Comparison of ENCODE assay signal across 9 mouse cellular contexts in the genomic region with DNA sequence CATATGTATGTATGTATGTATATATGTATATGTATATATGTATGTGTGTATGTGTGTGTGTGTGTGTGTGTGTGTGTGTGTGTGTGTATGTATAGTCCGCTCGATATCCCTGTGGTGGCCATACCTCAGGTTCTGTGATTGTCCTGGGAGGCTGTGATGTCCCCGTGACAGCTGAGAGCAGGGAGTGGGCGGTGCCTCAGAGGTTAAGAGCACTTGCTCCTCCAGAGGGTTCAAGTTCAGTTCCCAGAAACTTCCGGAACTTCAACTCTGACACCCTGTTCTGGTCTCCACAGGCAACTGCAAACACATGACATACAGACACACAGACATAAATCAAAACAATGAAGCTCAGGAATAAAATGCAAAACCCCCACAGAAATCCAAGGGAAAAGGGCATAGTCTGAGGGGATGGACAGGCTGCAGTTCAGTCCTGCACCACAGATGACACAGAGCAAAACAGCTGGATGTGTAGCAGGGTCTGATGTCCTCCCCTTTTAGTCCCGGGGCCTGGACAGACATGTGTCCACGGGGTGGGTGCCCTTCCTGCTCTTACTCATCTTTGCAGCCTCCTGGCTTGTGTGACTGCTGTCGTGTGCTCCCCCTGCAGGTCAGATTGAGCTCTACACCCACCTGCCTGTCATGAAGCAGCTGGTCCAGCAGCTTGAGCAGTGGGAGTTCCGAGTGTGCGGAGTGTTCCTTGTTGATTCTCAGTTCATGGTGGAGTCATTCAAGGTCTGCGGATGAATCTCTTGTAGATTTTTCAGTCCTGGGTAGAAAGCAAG. TPM values are rescaled to one million over a fixed set of nuclear protein-coding genes. Genes with fewer than 3 reads are reported as not detected.
DNase-seq lines count a peak whose midpoint lies in the region; ATAC-seq lines count a peak whose summit lies in the region.
"Had no signal": no experiment of that assay in that cellular context is flagged by ENCODE, and none has a peak within 500 bp of the region (broad histone marks: within the 10 kb centered on the region; RNA-seq: fewer than 3 reads in every experiment).

No protein-coding gene starts in this region.

- no peak overlapping the region for H3K4me3 ChIP-seq in kidney, embryonic 16.5 days (ENCODE audit: low read length)
- H3K4me3 ChIP-seq in liver, embryonic 11.5 days (ENCODE audit: low read depth, low read length) = no peak overlapping the region
- H3K4me3 ChIP-seq in stomach, embryonic 14.5 days (ENCODE audit: low read depth, low read length) = no peak overlapping the region
- H3K4me3 ChIP-seq: embryonic facial prominence, embryonic 13.5 days had no signal

- 50% methylated on average over 11 of the region's 11 CpGs for WGBS in kidney, embryonic 16.5 days
- 62% methylated on average over 11 of the region's 11 CpGs for WGBS in liver, embryonic 11.5 days
- WGBS in stomach, embryonic 14.5 days = 54% methylated on average over 11 of the region's 11 CpGs

- H3K9ac ChIP-seq in kidney, embryonic 16.5 days (replicated peaks; ENCODE audit: low read length) = no peak overlapping the region
- no peak overlapping the region for H3K9ac ChIP-seq in liver, embryonic 11.5 days (ENCODE audit: low read depth, low read length)
- no peak overlapping the region for H3K9ac ChIP-seq in stomach, embryonic 14.5 days (replicated peaks; ENCODE audit: low read depth, low read length)
- H3K9ac ChIP-seq: embryonic facial prominence, embryonic 13.5 days had no signal

- no peaks in the 10 kb centered on the region for H3K27me3 ChIP-seq in kidney, embryonic 16.5 days (ENCODE audit: insufficient read depth, low read length)
- H3K27me3 ChIP-seq in liver, embryonic 11.5 days (replicated peaks; ENCODE audit: control insufficient read depth, insufficient read depth, low read length) = no peaks in the 10 kb centered on the region
- no peaks in the 10 kb centered on the region for H3K27me3 ChIP-seq in stomach, embryonic 14.5 days (ENCODE audit: control insufficient read depth, insufficient read depth, low read length)
- H3K27me3 ChIP-seq: embryonic facial prominence, embryonic 13.5 days had no signal

- no peak overlapping the region for H3K27ac ChIP-seq in kidney, embryonic 16.5 days (ENCODE audit: low read length)
- no peak overlapping the region for H3K27ac ChIP-seq in liver, embryonic 11.5 days (ENCODE audit: low read depth, low read length)
- H3K27ac ChIP-seq in stomach, embryonic 14.5 days (ENCODE audit: low read length) = no peak overlapping the region
- H3K27ac ChIP-seq: embryonic facial prominence, embryonic 13.5 days had no signal

- H3K9me3 ChIP-seq in kidney, embryonic 16.5 days (ENCODE audit: low read length) = no peaks in the 10 kb centered on the region
- no peaks in the 10 kb centered on the region for H3K9me3 ChIP-seq in liver, embryonic 11.5 days (ENCODE audit: control insufficient read depth, low read length)
- H3K9me3 ChIP-seq in stomach, embryonic 14.5 days (ENCODE audit: control insufficient read depth, low read depth, low read length) = no peaks in the 10 kb centered on the region
- H3K9me3 ChIP-seq: embryonic facial prominence, embryonic 13.5 days had no signal

- peak; percentile 71 for DNase-seq in A20 (ENCODE audit: low read depth, low spot score)
- DNase-seq in adrenal gland, adult 18-20 months (ENCODE audit: low spot score in 2 of 2) = peak; percentile 62 to 68
- DNase-seq in embryo, embryonic 11 days = peak; percentile 78
- peak; percentile 63 to 66 for DNase-seq in gastrocnemius, postnatal 36 days
- DNase-seq in liver, embryonic 11.5 days (ENCODE audit: low spot score) = peak; percentile 41

- peaks cover 40% of the 10 kb centered on the region for H3K36me3 ChIP-seq in kidney, embryonic 16.5 days (ENCODE audit: insufficient read depth, low read length)
- H3K36me3 ChIP-seq in liver, embryonic 11.5 days (ENCODE audit: control insufficient read depth, insufficient read depth, low read length) = peaks cover 31% of the 10 kb centered on the region
- peaks cover 34% of the 10 kb centered on the region for H3K36me3 ChIP-seq in stomach, embryonic 14.5 days (ENCODE audit: control insufficient read depth, insufficient read depth, low read length)

- no peaks in the 10 kb centered on the region for H3K4me1 ChIP-seq in kidney, embryonic 16.5 days (ENCODE audit: insufficient read depth, low read length)
- H3K4me1 ChIP-seq in liver, embryonic 11.5 days (replicated peaks; ENCODE audit: control insufficient read depth, insufficient read depth, low read length) = no peaks in the 10 kb centered on the region
- H3K4me1 ChIP-seq in stomach, embryonic 14.5 days (ENCODE audit: control insufficient read depth, insufficient read depth, low read length) = no peaks in the 10 kb centered on the region
- H3K4me1 ChIP-seq: embryonic facial prominence, embryonic 13.5 days had no signal

- ATAC-seq in kidney, embryonic 16.5 days (ENCODE audit: low FRiP score, low TSS enrichment) = peak; percentile 65; the same call in 1 of the 2 replicates
- ATAC-seq in liver, embryonic 11.5 days (replicated peaks; ENCODE audit: low FRiP score) = peak; percentile 64
- ATAC-seq in monocyte, adult 5-6 weeks (replicated peaks; ENCODE audit: insufficient number of reproducible peaks, low FRiP score, low TSS enrichment, poor library complexity, severe bottlenecking) = peak; percentile 95
- ATAC-seq in stomach, embryonic 14.5 days (ENCODE audit: insufficient number of reproducible peaks, insufficient read depth, low FRiP score, low read depth) = peak; percentile 61; the same call in 1 of the 2 replicates

- intact Hi-C loops in gastrocnemius, postnatal 36 days (cut with DNase I) = loop anchor here (5.0 kb wide), 1 partner anchor 247 kb away; no protein-coding TSS in a partner anchor

- H3K4me2 ChIP-seq in kidney, embryonic 16.5 days (replicated peaks; ENCODE audit: low read depth, low read length) = no peak overlapping the region
- no peak overlapping the region for H3K4me2 ChIP-seq in liver, embryonic 11.5 days
- no peak overlapping the region for H3K4me2 ChIP-seq in stomach, embryonic 14.5 days (replicated peaks; ENCODE audit: low read depth, low read length)
- H3K4me2 ChIP-seq: embryonic facial prominence, embryonic 13.5 days had no signal

RNA-seq across cellular contexts. Expression of a gene that starts 7.4 kb away (rescaled TPM):
- 10 to 100 TPM; 22.5 to 31.1 TPM for total RNA-seq in adrenal gland, adult 18-20 months (2021)
- 1 to 10 TPM; 4.2 to 6.5 TPM for total RNA-seq in gastrocnemius, postnatal 36 days (2021)
- 60.1 and 66.0 TPM in 2 replicates for polyA plus RNA-seq in kidney, embryonic 16.5 days (2015; fragmentation: Nextera tagmentation; extraction: Ambion mirVana)
- 50.7 and 52.1 TPM in 2 replicates for polyA plus RNA-seq in liver, embryonic 11.5 days (2014; fragmentation: Nextera tagmentation; extraction: Ambion mirVana)
- total RNA-seq in monocyte, adult 5-6 weeks (2017) = 2.2 to 7.9 TPM (median 5.5 TPM) in 3 replicates
- polyA plus RNA-seq in stomach, embryonic 14.5 days (2014; fragmentation: Nextera tagmentation; extraction: Ambion mirVana) = 62.9 and 64.7 TPM in 2 replicates

RNA-seq across cellular contexts. Expression of a gene that starts 7.9 kb away (rescaled TPM):
- 10 to 100 TPM; 29.7 to 34.9 TPM for total RNA-seq in adrenal gland, adult 18-20 months (2021)
- total RNA-seq in gastrocnemius, postnatal 36 days (2021) = 10 to 100 TPM; 22.4 to 23.8 TPM
- 72.8 and 78.0 TPM in 2 replicates for polyA plus RNA-seq in kidney, embryonic 16.5 days (2015; fragmentation: Nextera tagmentation; extraction: Ambion mirVana)
- polyA plus RNA-seq in liver, embryonic 11.5 days (2014; fragmentation: Nextera tagmentation; extraction: Ambion mirVana) = 112 and 114 TPM in 2 replicates
- 42.8 to 46.5 TPM (median 45.0 TPM) in 3 replicates for total RNA-seq in monocyte, adult 5-6 weeks (2017)
- 65.7 and 67.0 TPM in 2 replicates for polyA plus RNA-seq in stomach, embryonic 14.5 days (2014; fragmentation: Nextera tagmentation; extraction: Ambion mirVana)

RNA-seq across cellular contexts. Expression of a gene that starts 12.1 kb away (rescaled TPM):
- 100 to 1,000 TPM; 238 to 281 TPM for total RNA-seq in adrenal gland, adult 18-20 months (2021)
- 10 to 100 TPM; 47.2 to 51.2 TPM for total RNA-seq in gastrocnemius, postnatal 36 days (2021)
- polyA plus RNA-seq in kidney, embryonic 16.5 days (2015; fragmentation: Nextera tagmentation; extraction: Ambion mirVana) = 140 and 154 TPM in 2 replicates
- polyA plus RNA-seq in liver, embryonic 11.5 days (2014; fragmentation: Nextera tagmentation; extraction: Ambion mirVana) = 122 and 125 TPM in 2 replicates
- 945 to 1,364 TPM (median 1,320 TPM) in 3 replicates for total RNA-seq in monocyte, adult 5-6 weeks (2017)
- polyA plus RNA-seq in stomach, embryonic 14.5 days (2014; fragmentation: Nextera tagmentation; extraction: Ambion mirVana) = 43.4 and 49.9 TPM in 2 replicates

RNA-seq across cellular contexts. Expression of a gene that starts 25.4 kb away (rescaled TPM):
- total RNA-seq in adrenal gland, adult 18-20 months (2021) = 100 to 1,000 TPM; 150 to 156 TPM
- total RNA-seq in gastrocnemius, postnatal 36 days (2021) = 10 to 100 TPM; 36.2 to 41.3 TPM
- 220 and 234 TPM in 2 replicates for polyA plus RNA-seq in kidney, embryonic 16.5 days (2015; fragmentation: Nextera tagmentation; extraction: Ambion mirVana)
- 204 and 211 TPM in 2 replicates for polyA plus RNA-seq in liver, embryonic 11.5 days (2014; fragmentation: Nextera tagmentation; extraction: Ambion mirVana)
- 63.4 to 67.5 TPM (median 67.5 TPM) in 3 replicates for total RNA-seq in monocyte, adult 5-6 weeks (2017)
- 209 and 221 TPM in 2 replicates for polyA plus RNA-seq in stomach, embryonic 14.5 days (2014; fragmentation: Nextera tagmentation; extraction: Ambion mirVana)

RNA-seq across cellular contexts. Expression of a gene that starts 25.5 kb away (rescaled TPM):
- 1 to 10 TPM; 2.4 TPM for total RNA-seq in adrenal gland, adult 18-20 months (2021)
- under 1 TPM; 0.42 to 0.54 TPM for total RNA-seq in gastrocnemius, postnatal 36 days (2021)
- 11.1 and 13.8 TPM in 2 replicates for polyA plus RNA-seq in kidney, embryonic 16.5 days (2015; fragmentation: Nextera tagmentation; extraction: Ambion mirVana)
- polyA plus RNA-seq in liver, embryonic 11.5 days (2014; fragmentation: Nextera tagmentation; extraction: Ambion mirVana) = 7.0 and 7.9 TPM in 2 replicates
- 3.9 to 8.9 TPM (median 7.4 TPM) in 3 replicates for total RNA-seq in monocyte, adult 5-6 weeks (2017)
- polyA plus RNA-seq in stomach, embryonic 14.5 days (2014; fragmentation: Nextera tagmentation; extraction: Ambion mirVana) = 13.0 and 15.3 TPM in 2 replicates

Comparison
In these comparisons a context has a peak if more than half of its experiments do, and no peak if none do; other contexts are left out.
1. RNA of a gene that starts 12.1 kb away (total RNA-seq): 945 to 1,364 TPM in monocyte, adult 5-6 weeks and 238 to 281 TPM in adrenal gland, adult 18-20 months; 47.2 to 51.2 TPM in gastrocnemius, postnatal 36 days; every median in the first group is over 4 times any median in the second.
2. Peak in every context shown above with its lines, with median percentiles within 50 percentile points of each other: DNase-seq and ATAC-seq.